Mouse (Mus musculus) left cerebral cortex, postnatal 25 days (tissue): ENCODE data around the gene Pttg1ip. TPM values are rescaled to one million over a fixed set of nuclear protein-coding genes. Genes with fewer than 3 reads are reported as not detected.
A peak's percentile ranks its signal among the peaks of the same experiment; 100 is the strongest.

Source experiments
- DNase-seq, 2 experiments: peaks; one replicate each; pipeline ENCODE4 v3.0.0; 2022; ENCODE audit warnings: low spot score in 2 of 2, mixed read lengths in 1 of 2
- intact Hi-C: fragments of 180-260 bp; cut with DNase I; formaldehyde crosslinking; loops from one replicate; pipeline ENCODE4 v1.15.1; 2025
- total RNA-seq, 2 experiments: library from RNA; stranded (reverse); gene quantifications; 2 replicates each; pipeline ENCODE4 v1.2.3; 2021

The Pttg1ip gene
- total RNA-seq, 2 experiments from 2014 or later: 71.0 to 87.6 TPM

DNA sequence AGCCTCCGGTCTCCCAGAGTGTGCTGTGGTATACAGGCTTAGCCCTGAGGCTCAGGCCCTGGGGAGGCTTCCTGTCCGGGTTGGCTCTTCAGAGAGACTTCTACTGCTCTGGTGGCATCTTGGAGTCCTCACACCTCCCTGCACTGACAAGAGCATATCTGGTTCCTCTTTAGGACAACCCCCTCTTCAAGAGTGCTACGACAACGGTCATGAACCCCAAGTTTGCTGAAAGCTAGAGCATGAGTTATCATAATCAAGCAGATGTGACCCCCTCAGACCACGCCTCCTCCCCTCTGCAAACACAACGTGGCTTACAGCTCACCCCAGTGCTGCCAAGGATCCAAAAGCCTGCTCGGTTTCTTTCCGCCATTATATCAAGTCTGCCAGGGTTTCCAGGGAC, 16.5 kb upstream of the Pttg1ip start:
- intact Hi-C loops: loop anchor here (5.0 kb wide), 2 partner anchors 283 to 327 kb away; no protein-coding TSS in a partner anchor
- DNase-seq: no peak

DNA sequence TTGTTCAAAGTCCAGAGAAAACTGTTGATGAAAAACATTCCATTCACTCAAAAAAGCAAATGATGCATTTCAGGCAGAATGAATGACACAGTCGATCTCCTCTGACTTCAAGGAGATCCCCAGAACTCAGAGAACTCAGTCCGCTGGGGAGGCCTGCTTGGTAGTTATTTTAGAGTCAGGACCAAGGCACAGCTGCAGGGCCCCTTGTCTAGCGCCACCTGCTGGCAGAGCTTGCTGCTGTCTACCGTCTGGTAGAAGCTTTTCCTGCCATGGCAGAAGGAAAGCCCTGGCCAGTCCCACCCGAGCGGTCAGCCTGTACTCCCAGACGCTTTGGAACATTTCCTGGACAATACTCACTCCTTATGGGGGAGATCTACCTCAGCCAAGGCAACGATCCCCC, 14.9 kb upstream of the Pttg1ip start:
- intact Hi-C loops: loop anchor here (1.0 to 5.0 kb wide), 3 partner anchors 49 to 326 kb away; no protein-coding TSS in a partner anchor
- peak; percentile 56 to 77 for DNase-seq

DNA sequence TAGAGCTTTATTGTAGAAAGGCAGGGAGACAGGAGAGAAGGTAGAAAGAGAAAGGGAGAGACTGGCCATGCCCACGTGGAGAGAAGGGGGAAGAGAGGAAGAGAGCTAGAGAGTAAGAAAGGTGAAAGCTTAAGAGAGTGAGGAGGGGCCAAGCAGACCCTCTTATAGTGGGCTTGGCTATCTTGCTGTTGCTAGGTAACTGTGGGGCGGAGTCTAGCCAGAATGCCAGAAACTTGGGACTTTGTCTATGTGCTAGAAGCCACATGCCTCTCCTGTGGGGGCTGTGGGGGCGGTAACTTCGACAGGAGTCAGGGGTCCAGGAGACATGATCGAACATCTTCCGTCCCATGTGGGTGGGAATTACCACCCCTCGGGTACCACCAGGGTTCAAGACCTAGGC, 12.0 kb upstream of the Pttg1ip start:
- no peak for DNase-seq
- intact Hi-C loops: loop anchor here (5.0 kb wide), 2 partner anchors 287 to 323 kb away; no protein-coding TSS in a partner anchor

DNA sequence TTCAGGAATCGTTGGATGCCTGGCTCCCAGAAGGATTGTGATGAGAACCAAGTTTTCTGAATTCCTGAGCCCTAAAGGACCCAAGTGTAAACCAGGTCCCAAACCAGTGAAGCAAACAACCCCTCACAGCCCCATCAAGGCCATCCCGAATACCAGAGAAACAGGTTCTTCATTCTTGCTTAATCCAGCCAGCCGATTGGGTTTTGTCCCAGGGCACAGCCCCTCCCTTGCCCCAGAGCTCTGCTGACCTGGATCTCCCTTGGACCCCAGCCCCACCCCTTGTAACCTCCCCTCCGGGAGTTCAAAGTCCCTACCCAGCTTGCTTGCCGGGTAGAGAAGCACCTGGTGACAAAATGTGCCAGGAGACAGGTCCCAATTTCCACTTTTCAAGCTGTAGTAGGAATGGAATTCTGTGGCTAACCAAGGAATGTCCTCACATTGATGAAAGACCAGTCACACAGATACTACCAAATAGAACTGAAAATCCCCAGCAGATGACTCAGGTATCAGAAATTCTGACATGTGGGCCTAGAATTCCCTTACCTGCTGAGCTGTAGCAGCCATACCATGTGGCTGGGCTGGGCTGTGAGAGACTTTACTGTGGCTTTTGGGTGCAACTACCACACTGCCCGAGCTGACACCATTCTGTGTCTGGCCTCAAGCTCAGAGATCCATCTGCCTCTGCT, 11.4 kb upstream of the Pttg1ip start:
- no peak for DNase-seq
- intact Hi-C loops: loop anchor here (5.0 kb wide), 2 partner anchors 288 to 322 kb away; no protein-coding TSS in a partner anchor

DNA sequence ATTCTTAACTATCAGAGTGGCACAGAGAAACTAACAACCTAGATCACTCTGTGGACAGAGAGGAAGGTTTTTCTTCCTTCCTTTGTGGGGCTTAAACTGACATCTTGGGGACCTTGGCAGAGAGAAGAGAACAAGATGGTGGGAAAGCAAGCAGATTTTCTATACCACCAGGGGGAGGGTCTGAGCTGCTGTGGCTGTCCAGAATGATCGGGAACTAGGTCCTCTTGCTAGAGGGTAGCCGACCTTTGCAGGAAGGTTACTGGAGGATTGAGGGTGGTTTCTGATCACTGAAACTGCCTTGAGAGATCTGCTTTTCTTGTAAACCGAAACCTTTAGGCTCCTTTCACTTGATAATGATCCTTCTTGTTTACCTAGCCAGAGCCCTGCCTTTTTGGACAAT, 9.3 kb upstream of the Pttg1ip start:
- intact Hi-C loops: no loop called here
- DNase-seq: no peak

DNA sequence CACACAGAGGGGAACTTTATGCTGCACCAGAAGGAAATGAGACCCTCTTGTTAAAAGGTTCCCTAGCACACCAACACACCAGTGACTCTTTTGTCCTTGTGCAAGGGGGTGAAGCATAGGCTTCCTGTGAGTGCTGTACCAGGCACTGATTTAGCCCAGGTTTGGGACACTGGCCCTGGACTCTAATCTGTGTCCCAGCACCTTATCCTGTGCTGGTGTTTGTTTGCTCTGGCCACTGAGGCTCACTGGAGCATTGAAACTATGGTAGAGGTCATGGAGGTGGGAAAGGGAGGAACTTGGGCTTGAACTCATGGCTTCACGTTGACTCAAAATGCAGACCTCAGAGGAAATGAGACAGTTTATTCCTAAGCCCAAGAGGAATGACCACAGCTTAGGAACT, 8.4 kb upstream of the Pttg1ip start:
- intact Hi-C loops: no loop called here
- no peak for DNase-seq

DNA sequence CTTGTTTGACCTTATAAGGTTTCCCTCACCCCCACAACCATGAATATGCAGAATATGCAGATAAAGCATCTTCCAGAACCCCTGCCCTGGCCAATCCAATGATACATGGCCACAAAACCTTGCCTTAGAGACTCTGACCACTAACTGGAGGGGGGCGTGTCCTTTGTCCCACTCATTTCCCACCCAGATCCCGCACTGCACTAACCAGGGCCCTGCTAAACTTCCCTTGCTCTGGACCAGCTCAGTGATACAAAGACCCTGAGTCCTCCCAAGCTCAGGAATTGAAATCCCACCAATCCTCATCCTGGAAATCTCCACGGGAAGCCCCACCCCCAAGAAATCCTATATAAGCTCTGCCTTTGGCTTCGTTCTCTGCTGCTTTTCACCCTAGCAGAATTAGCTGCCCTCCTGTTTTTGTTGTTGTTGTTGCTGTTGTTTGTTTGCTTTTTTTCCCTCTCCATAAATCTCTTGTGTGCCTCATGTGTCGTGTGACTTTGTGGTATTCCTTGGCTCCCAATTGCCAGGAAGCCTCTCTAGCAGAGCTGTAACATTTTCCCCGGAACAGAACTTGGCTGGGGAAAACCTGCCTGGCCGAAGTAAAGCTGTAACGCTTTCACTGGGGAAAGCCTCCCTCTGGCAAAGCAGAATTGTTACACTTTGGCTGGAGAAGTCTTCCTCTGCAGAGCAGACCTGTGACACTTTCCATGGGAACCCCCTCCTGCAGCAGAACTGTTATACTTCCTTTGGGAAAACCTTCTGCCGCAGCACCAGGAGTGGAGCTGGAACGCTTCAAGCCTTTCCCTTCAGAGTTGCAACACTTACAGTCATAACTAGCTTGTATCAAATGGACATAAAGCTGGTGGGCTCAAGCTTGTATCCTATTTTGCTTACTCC, 1.2 kb upstream of the Pttg1ip start:
- intact Hi-C loops: loop anchor here (5.0 to 10.0 kb wide), 3 partner anchors 42 to 165 kb away; partner anchors contain the start of genes Adarb1, Fam207a and Ube2g2

DNA sequence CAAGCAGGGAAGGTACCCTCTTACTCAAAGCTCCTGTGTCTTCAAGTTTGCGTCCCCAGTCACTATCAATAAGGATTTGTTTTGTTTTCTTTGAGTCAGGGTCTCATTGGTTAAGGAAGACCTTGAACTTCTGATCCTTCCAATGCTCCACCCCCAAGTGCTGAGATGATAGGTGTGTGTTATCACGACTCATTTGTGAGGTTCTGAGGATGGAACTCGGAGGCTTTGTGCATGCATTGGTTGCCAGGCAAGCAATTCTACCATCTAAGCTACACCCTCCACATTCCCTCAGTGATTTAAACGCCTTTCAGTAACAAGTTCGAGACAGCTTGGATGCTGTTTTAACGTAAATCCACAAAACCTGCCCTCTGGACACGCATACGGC, 505 bp upstream of the Pttg1ip start:
- DNase-seq: no peak
- intact Hi-C loops: loop anchor here (5.0 to 10.0 kb wide), 3 partner anchors 41 to 166 kb away; partner anchors contain the start of genes Adarb1, Fam207a and Ube2g2

More for the DNA sequence above, 1.2 kb upstream of the Pttg1ip start:
- DNase-seq: no peak

DNA sequence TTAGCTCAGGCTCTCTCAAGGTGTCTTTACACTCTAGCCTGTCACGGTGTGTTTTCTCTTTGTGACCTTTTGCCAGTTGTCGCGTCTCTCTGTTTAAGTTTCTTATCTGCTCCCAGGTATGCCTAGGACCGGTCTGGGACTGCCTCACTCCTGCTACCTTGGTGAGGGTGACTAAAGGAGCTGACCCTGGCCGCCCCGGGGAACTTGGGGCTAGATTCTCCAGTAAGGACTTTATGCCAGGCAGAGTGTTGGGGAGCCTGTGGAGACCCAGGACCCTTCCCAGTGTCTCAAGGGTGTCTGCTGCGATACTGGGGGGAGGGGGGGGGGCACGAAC, 732 bp downstream of the Pttg1ip start:
- intact Hi-C loops: loop anchor here (2.0 to 10.0 kb wide), 4 partner anchors 25 to 167 kb away; partner anchors contain the start of genes Adarb1, Fam207a, Gm49325 and Sumo3

DNA sequence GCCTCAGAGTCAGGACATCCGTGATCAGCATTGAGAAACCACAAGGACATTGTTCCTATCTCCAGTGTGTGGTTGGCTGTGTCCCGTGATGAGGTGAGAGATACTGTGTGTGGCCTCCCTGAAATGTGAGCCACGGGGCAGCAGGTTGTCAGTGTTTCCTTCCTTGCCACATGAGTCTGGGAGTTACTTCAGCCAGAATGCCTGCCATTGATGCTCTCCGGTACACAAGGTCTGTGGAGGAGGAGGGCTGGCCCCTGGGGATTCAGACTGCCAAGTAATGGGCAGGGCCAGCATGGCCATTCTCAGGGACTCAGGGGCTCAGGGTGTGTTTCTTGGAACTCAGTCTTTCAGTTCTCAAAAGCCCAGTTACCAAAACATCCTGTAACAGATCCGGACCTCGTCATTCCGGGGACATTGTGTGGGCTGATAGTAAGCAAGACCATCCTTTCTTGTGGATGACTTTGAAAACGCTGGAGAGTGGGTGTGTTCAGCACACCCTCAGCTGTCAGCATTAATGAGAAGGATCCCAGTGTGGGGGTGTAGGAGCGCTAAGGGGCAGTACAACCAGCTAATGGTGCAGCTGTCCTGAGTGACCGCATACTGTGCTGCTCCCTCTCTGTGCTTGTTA, 2.4 kb downstream of the Pttg1ip start:
- intact Hi-C loops: loop anchor here (2.0 to 10.0 kb wide), 4 partner anchors 23 to 169 kb away; partner anchors contain the start of genes Adarb1, Fam207a, Gm49325 and Sumo3
- peak in 1 of 2 experiments; percentile 17 for DNase-seq

More for the DNA sequence above, 732 bp downstream of the Pttg1ip start:
- no peak for DNase-seq

DNA sequence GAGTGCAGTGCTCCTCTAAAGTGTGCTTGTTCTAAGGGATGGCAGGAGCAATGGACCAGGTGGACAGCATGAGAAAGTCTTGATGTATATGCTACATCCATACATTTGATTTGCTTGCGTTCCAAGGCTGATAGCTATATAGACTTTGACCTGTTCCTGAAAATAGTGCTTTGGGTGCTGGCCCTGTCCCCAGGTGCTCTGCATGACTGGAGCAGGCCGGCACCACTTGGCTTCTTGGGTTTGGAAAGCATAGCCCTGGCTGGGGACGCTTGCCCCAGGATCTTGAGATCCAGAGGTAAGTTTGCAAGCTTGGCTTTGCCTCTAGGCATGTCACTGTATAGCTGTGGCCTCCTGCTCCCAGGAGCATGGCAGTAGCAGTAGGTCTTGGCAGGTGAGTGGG, 5.1 kb downstream of the Pttg1ip start:
- no peak for DNase-seq
- intact Hi-C loops: loop anchor here (10.0 kb wide), 1 partner anchor 172 kb away; the partner anchor contains the start of gene Adarb1

DNA sequence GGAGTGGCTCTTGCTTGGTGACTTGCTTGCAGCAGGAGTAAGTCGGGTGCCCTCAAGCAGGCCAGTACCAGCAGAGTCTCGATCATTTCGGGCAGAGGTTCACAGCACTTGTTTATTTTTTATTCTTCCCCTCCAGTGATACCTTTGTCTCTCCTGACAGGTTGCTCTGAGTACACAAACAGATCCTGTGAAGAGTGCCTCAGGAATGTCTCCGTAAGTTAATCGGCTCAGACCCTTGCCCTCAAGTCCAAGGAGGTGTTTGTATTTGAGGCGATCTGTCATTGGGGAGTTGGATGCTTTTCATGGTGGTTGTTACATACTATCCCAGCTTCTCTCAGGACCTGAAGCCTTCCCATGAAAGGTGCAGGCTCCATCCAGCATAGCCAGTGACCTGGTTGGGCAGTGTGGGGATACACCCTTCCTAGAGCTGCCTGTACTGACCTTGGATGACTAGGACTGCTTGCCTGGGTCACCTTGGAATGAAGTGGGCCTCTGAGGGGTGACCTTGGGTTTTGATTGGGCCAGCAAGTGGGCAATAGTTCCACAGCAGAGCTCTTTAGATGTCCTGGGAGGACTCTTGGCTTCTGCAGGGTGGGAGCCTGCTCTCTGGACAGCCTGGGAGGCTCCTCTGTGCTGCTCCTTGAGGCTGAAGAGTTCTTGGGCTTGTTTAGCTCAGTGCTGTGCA, 5.7 kb downstream of the Pttg1ip start:
- intact Hi-C loops: loop anchor here (10.0 kb wide), 1 partner anchor 172 kb away; the partner anchor contains the start of gene Adarb1
- no peak for DNase-seq

DNA sequence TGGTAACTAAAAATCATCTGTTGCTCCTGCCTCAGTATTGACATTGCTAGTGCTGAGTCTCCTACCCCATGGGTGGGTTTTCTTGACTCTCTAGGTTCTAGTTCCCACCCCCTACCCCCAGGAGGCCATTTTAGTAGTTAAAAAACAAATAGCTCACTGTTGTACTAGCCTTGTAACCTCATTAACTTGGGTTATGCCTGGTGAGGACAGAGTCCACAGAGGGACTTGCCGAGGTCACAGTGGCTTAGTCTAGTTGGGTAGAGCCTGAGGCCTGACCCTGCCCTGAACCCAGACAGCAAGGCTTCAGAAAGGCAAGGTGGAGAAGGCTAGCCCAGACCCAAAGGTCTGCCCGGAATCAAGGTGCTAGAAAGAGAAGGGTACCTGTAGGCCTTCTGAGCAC, 6.5 kb downstream of the Pttg1ip start:
- no peak for DNase-seq
- intact Hi-C loops: loop anchor here (10.0 kb wide), 1 partner anchor 173 kb away; the partner anchor contains the start of gene Adarb1

DNA sequence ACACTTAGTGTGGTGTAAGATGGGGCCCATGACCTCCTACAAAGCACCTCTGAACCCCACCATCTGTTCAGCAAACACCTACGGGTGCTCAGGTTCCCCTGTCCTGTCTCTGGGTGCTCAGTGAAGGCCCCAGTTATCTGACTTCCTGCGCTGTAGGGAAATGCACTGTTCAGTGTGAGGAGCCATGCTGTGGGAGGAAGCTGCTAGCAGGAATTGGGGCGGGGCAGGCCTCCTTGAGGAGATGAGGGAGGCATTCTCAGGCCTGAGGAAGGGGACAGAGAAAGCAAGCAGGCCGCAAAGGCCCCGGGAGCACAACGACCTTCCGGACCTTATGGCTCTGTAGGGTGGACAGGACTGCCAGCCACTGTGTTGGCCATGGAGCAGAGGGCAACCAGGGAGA, 7.6 kb downstream of the Pttg1ip start:
- no peak for DNase-seq
- intact Hi-C loops: loop anchor here (10.0 kb wide), 1 partner anchor 174 kb away; the partner anchor contains the start of gene Adarb1

DNA sequence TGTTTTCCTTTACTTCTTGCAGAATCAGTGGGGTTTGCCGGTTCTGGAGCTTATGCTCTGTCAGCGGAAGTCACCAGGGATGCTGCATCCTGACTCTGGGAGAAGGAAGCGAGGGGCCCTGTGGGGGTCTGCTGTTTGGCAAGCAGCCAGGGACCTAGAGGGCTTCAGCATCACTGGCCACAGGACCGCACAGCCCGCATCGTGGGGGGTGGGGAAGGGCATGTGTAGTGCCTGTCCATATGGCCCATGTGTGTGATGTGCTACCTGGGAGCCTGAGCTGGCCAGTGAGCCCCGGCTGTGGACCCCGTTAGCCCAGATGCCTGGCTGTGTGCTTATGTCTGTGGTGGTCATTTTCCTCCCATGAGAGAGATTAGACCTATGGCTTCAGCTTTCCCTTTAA, 8.2 kb downstream of the Pttg1ip start:
- no peak for DNase-seq

DNA sequence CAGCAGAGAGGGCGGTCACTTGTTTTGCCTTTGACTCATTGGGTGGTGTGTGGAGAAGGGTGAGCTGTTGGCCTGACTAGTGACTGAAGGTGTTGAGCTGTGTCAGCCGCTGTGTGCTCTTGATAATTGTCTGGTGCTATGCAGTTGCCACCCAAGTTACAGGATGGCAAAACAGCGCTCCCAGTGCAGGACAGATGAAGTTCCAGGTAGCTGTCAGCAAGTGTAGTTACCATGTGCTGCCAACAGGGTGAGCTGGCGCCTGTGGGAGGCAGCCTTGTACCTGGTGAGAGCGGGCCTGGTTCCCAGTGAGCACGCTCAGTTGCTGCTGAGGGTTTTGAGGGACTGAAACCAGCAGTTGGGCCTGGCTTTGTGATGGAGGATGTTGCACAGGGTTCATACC, 9.3 kb downstream of the Pttg1ip start:
- intact Hi-C loops: loop anchor here (2.0 kb wide), 1 partner anchor 20 kb away; no protein-coding TSS in a partner anchor
- peak in 1 of 2 experiments; percentile 61 for DNase-seq

More for the DNA sequence above, 8.2 kb downstream of the Pttg1ip start:
- intact Hi-C loops: loop anchor here (2.0 to 10.0 kb wide), 2 partner anchors 21 to 175 kb away; partner anchors contain the start of gene Adarb1

DNA sequence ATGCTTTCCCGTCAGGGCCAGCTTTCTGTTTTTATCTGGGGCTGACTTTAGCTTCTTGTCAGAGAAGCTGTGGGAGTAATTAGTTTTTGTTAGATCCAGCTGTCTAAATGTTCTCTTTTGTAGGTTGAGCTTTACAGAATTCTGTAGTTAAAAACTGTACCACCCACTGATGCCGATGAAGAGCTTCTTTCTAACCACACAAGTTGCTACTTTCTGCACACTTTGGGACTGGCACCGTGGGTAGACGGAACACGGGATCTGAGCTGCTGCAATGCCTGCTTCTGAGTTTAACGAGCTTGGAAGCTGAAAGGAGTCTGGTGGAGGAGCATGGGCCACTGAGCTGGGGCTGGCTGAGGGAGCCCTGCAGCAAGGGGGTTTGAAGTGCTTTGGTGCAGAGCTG, 10.0 kb downstream of the Pttg1ip start:
- intact Hi-C loops: loop anchor here (2.0 kb wide), 1 partner anchor 19 kb away; no protein-coding TSS in a partner anchor
- peak; percentile 72 to 95 for DNase-seq

DNA sequence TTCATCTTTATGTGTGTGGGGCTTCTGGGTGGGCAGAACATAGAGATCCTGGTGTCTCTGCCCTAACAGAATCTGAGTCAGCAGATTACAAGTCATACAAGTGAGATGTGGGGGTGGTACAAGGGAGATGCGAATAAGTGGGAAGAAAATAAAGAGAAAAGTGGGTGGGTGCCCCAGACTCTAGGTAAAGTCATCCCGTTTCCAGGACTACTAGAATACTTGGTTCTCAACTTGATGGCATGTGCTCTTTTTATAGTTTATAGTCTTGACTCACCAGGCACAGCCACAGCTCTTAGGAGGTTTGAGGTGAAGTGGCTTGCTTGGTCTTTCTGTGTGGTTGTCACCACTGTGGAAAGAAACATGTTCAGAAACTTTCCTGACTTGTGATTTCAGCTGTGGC, 14.5 kb downstream of the Pttg1ip start:
- peak in 1 of 2 experiments; percentile 75 for DNase-seq
- intact Hi-C loops: no loop called here

DNA sequence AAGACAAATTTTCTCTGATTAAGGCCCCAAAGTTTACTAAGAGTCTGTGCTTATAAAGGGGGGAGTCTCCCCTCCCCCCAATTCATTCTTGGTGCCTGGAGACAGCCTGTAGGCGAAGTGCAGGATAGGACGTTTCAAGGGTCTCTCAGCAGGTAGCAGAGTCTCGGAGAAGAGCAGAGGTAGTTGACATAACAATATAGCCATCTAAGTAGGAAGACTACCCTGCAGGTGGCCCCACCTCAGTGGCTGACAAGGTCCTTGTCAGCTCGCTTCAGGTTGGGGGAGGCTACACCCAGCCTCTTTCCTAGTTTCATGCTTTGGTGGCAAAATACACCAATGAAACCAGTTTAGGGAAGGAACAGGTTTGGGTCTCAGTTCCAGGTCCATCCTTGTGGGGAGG, 21.5 kb downstream of the Pttg1ip start:
- intact Hi-C loops: no loop called here
- no peak for DNase-seq
